Mouse (Mus musculus): ENCODE results near the gene Sri. TPM values are rescaled to one million over a fixed set of nuclear protein-coding genes. Genes with fewer than 3 reads are reported as not detected.

Gene Sri
- polyA plus RNA-seq, 1 experiment: 217 TPM

GRCm38 (mm10) chr5:8053827-8054226 is 7.9 kb downstream of the Sri start:
- H3K4me1 ChIP-seq (ENCODE audit: control insufficient read depth, insufficient read depth, insufficient read length, low read length): peaks cover 20% of the 10 kb centered on the region; the same call in 1 of the 2 replicates
- H3K4me3 ChIP-seq (ENCODE audit: low read depth, low read length): no peak overlapping the region
- peak overlapping the region; percentile 23; the same call in 1 of the 2 replicates for H3K27ac ChIP-seq (ENCODE audit: insufficient read depth, low read depth, low read length)
- TF ChIP-seq CTCF (IDR thresholded peaks at IDR 0.05; ENCODE audit: extremely low read depth, insufficient read length, insufficient replicate concordance, low read depth, low read length) (no peak), POLR2A (IDR thresholded peaks at IDR 0.05; ENCODE audit: low read depth, low read length) (no peak)
- 57% methylated on average over 4 of the region's 4 CpGs for WGBS
- H3K36me3 ChIP-seq (ENCODE audit: control insufficient read depth, insufficient read depth, low read length): peaks cover 3% of the 10 kb centered on the region; the same call in 1 of the 2 replicates
- no peaks in the 10 kb centered on the region for H3K27me3 ChIP-seq (ENCODE audit: control insufficient read depth, insufficient read depth, low read length)

GRCm38 (mm10) chr5:8055721-8056129 is 9.8 kb downstream of the Sri start:
- Histone ChIP-seq H3K4me3 (ENCODE audit: low read depth, low read length) (peak overlapping the region; percentile 87), H3K27me3 (ENCODE audit: control insufficient read depth, insufficient read depth, low read length) (no peaks in the 10 kb centered on the region), H3K27ac (ENCODE audit: insufficient read depth, low read depth, low read length) (peak overlapping the region; percentile 95), H3K4me1 (ENCODE audit: control insufficient read depth, insufficient read depth, insufficient read length, low read length) (peaks cover 18% of the 10 kb centered on the region; the same call in 1 of the 2 replicates), H3K36me3 (ENCODE audit: control insufficient read depth, insufficient read depth, low read length) (peaks cover 16% of the 10 kb centered on the region)
- TF ChIP-seq CTCF (IDR thresholded peaks at IDR 0.05; ENCODE audit: extremely low read depth, insufficient read length, insufficient replicate concordance, low read depth, low read length) (no peak), POLR2A (IDR thresholded peaks at IDR 0.05; ENCODE audit: low read depth, low read length) (no peak)
- WGBS: 3% methylated on average over 8 of the region's 8 CpGs

GRCm38 (mm10) chr5:8056141-8057017 is 10.5 kb downstream of the Sri start:
- under 1% methylated on average over 60 of the region's 60 CpGs for WGBS
- Histone ChIP-seq H3K4me1 (ENCODE audit: control insufficient read depth, insufficient read depth, insufficient read length, low read length) (peaks cover 18% of the 10 kb centered on the region; the same call in 1 of the 2 replicates), H3K4me3 (ENCODE audit: low read depth, low read length) (peak overlapping the region; percentile 87), H3K27ac (ENCODE audit: insufficient read depth, low read depth, low read length) (peak overlapping the region; percentile 95), H3K27me3 (ENCODE audit: control insufficient read depth, insufficient read depth, low read length) (no peaks in the 10 kb centered on the region), H3K36me3 (ENCODE audit: control insufficient read depth, insufficient read depth, low read length) (peaks cover 21% of the 10 kb centered on the region)
- TF ChIP-seq POLR2A (IDR thresholded peaks at IDR 0.05; ENCODE audit: low read depth, low read length): peak; percentile 92
- TF ChIP-seq CTCF (IDR thresholded peaks at IDR 0.05; ENCODE audit: extremely low read depth, insufficient read length, insufficient replicate concordance, low read depth, low read length): no peak

GRCm38 (mm10) chr5:8057018-8057323 is 11.1 kb downstream of the Sri start:
- Histone ChIP-seq H3K4me1 (ENCODE audit: control insufficient read depth, insufficient read depth, insufficient read length, low read length) (peaks cover 18% of the 10 kb centered on the region; the same call in 1 of the 2 replicates), H3K27ac (ENCODE audit: insufficient read depth, low read depth, low read length) (peak overlapping the region; percentile 95), H3K4me3 (ENCODE audit: low read depth, low read length) (peak overlapping the region; percentile 87), H3K36me3 (ENCODE audit: control insufficient read depth, insufficient read depth, low read length) (peaks cover 25% of the 10 kb centered on the region), H3K27me3 (ENCODE audit: control insufficient read depth, insufficient read depth, low read length) (no peaks in the 10 kb centered on the region)
- no peak for TF ChIP-seq POLR2A (IDR thresholded peaks at IDR 0.05; ENCODE audit: low read depth, low read length)
- no peak for TF ChIP-seq CTCF (IDR thresholded peaks at IDR 0.05; ENCODE audit: extremely low read depth, insufficient read length, insufficient replicate concordance, low read depth, low read length)
- 7% methylated on average over 5 of the region's 5 CpGs for WGBS

GRCm38 (mm10) chr5:8058056-8058455 is 12.2 kb downstream of the Sri start:
- Histone ChIP-seq H3K36me3 (ENCODE audit: control insufficient read depth, insufficient read depth, low read length) (peaks cover 31% of the 10 kb centered on the region), H3K27me3 (ENCODE audit: control insufficient read depth, insufficient read depth, low read length) (no peaks in the 10 kb centered on the region), H3K4me1 (ENCODE audit: control insufficient read depth, insufficient read depth, insufficient read length, low read length) (peaks cover 16% of the 10 kb centered on the region; the same call in 1 of the 2 replicates), H3K4me3 (ENCODE audit: low read depth, low read length) (no peak overlapping the region), H3K27ac (ENCODE audit: insufficient read depth, low read depth, low read length) (no peak overlapping the region)
- 26% methylated on average over 7 of the region's 7 CpGs for WGBS
- no peak for TF ChIP-seq CTCF (IDR thresholded peaks at IDR 0.05; ENCODE audit: extremely low read depth, insufficient read length, insufficient replicate concordance, low read depth, low read length)
- no peak for TF ChIP-seq POLR2A (IDR thresholded peaks at IDR 0.05; ENCODE audit: low read depth, low read length)

GRCm38 (mm10) chr5:8062469-8062868 is 16.6 kb downstream of the Sri start:
- peaks cover 68% of the 10 kb centered on the region for H3K36me3 ChIP-seq (ENCODE audit: control insufficient read depth, insufficient read depth, low read length)
- peaks cover 3% of the 10 kb centered on the region; the same call in 1 of the 2 replicates for H3K4me1 ChIP-seq (ENCODE audit: control insufficient read depth, insufficient read depth, insufficient read length, low read length)
- H3K27ac ChIP-seq (ENCODE audit: insufficient read depth, low read depth, low read length): no peak overlapping the region
- no peak overlapping the region for H3K4me3 ChIP-seq (ENCODE audit: low read depth, low read length)
- no peaks in the 10 kb centered on the region for H3K27me3 ChIP-seq (ENCODE audit: control insufficient read depth, insufficient read depth, low read length)
- no peak for TF ChIP-seq CTCF (IDR thresholded peaks at IDR 0.05; ENCODE audit: extremely low read depth, insufficient read length, insufficient replicate concordance, low read depth, low read length)
- TF ChIP-seq POLR2A (IDR thresholded peaks at IDR 0.05; ENCODE audit: low read depth, low read length): no peak
- 92% methylated on average over 2 of the region's 2 CpGs for WGBS

- Histone ChIP-seq H3K27ac (ENCODE audit: insufficient read depth, low read depth, low read length) (no peak overlapping the region), H3K36me3 (ENCODE audit: control insufficient read depth, insufficient read depth, low read length) (peaks cover 69% of the 10 kb centered on the region)
- no peak for TF ChIP-seq POLR2A (IDR thresholded peaks at IDR 0.05; ENCODE audit: low read depth, low read length)
- no peak for TF ChIP-seq CTCF (IDR thresholded peaks at IDR 0.05; ENCODE audit: extremely low read depth, insufficient read length, insufficient replicate concordance, low read depth, low read length)
Observed at GRCm38 (mm10) chr5:8063207-8063606, 17.3 kb downstream of the Sri start.

More at GRCm38 (mm10) chr5:8063207-8063606, 17.3 kb downstream of the Sri start:
- H3K4me3 ChIP-seq (ENCODE audit: low read depth, low read length): no peak overlapping the region
- H3K4me1 ChIP-seq (ENCODE audit: control insufficient read depth, insufficient read depth, insufficient read length, low read length): peaks cover under 1% of the 10 kb centered on the region; the same call in 1 of the 2 replicates
- no peaks in the 10 kb centered on the region for H3K27me3 ChIP-seq (ENCODE audit: control insufficient read depth, insufficient read depth, low read length)
- 86% methylated on average over 6 of the region's 6 CpGs for WGBS
